Mouse (Mus musculus) hindbrain, embryonic 10.5 days (tissue): ENCODE results near the gene Klhdc10. TPM values are rescaled to one million over a fixed set of nuclear protein-coding genes. Genes with fewer than 3 reads are reported as not detected.
A peak's percentile ranks its signal among the peaks of the same experiment; 100 is the strongest.

ENCODE experiments used
- DNase-seq: peaks from one replicate; pipeline ENCODE4 v3.0.0-alpha.2; 2017; ENCODE audit warnings: low spot score
- H3K27ac ChIP-seq: fragments of 300-500 bp; sonication (generic); 2 replicates; pipeline ENCODE4 v1.5.1; 2016; ENCODE audit warnings: mild to moderate bottlenecking, moderate library complexity
- H3K27me3 ChIP-seq: fragments of 300-500 bp; sonication (generic); 2 replicates; pipeline ENCODE4 v1.6.1; 2016; ENCODE audit warnings: mild to moderate bottlenecking; ENCODE audit not compliant: poor library complexity, insufficient read depth, severe bottlenecking
- H3K36me3 ChIP-seq: fragments of 300-500 bp; sonication (generic); 2 replicates; pipeline ENCODE4 v1.6.1; 2016; ENCODE audit warnings: mild to moderate bottlenecking, moderate library complexity
- H3K4me1 ChIP-seq: fragments of 300-500 bp; sonication (generic); replicated peaks from 2 replicates; pipeline ENCODE4 v1.6.1; 2016; ENCODE audit warnings: mild to moderate bottlenecking
- H3K4me3 ChIP-seq: fragments of 300-500 bp; sonication (generic); 2 replicates; pipeline ENCODE4 v1.5.1; 2016; ENCODE audit warnings: mild to moderate bottlenecking, moderate library complexity
- H3K9me3 ChIP-seq: fragments of 300-500 bp; sonication (generic); 2 replicates; pipeline ENCODE4 v1.6.1; 2016; ENCODE audit warnings: mild to moderate bottlenecking, moderate library complexity
- WGBS: fragments of 180-500 bp; shearing (Covaris S2); methylation state at CpG from one replicate; pipeline ENCODE4 v1.1.7; 2016; 5-methylcytosine and 5-hydroxymethylcytosine counted together
- polyA plus RNA-seq: library from polyadenylated mRNA; unstranded; fragments of >200 nt; fragmentation: Nextera tagmentation; extraction: Ambion mirVana; gene quantifications from 2 replicates; pipeline ENCODE4 v1.2.1, GENCODE M21; 2016

Gene Klhdc10
- polyA plus RNA-seq, 1 experiment from 2014 or later: 29.2 TPM

DNA sequence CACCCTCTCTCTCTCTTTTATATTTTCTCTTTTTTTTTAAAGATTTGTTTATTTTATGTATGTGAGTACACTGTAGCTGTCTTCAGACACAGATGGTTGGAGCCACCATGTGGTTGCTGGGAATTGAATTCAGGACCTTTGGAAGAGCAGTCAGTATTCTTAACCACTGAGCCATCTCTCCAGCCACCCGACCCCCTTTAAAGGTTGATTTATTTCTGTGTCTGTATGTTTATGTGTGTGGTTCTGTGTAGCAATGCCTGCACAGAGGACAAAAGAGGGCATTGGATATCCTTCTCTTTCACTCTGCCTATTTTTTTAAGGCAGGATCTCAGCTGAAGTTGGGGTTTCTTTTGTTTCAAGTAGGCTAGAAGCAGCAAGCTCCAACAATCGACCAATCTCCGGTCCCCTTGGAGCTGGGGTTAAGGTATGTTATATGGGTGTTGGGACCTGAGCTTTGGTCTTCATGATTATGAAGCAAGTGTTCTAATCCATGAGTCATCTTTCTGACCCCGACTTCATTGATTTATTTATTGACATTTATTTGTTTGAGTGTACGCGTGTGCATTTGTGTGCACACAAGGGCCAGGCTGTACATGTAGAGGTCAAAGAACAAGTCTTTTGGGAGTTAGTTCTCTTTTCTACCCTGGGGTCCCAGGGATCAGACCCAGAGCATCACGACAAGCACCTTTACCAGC lies 7.9 kb downstream of the Klhdc10 start:
- Histone ChIP-seq H3K4me3 (no peak overlapping the region), H3K27me3 (no peaks in the 10 kb centered on the region), H3K36me3 (peaks cover 22% of the 10 kb centered on the region), H3K4me1 (no peaks in the 10 kb centered on the region), H3K27ac (no peak overlapping the region), H3K9me3 (no peaks in the 10 kb centered on the region)
- DNase-seq: no peak
- 95% methylated on average over 7 of the region's 7 CpGs for WGBS

DNA sequence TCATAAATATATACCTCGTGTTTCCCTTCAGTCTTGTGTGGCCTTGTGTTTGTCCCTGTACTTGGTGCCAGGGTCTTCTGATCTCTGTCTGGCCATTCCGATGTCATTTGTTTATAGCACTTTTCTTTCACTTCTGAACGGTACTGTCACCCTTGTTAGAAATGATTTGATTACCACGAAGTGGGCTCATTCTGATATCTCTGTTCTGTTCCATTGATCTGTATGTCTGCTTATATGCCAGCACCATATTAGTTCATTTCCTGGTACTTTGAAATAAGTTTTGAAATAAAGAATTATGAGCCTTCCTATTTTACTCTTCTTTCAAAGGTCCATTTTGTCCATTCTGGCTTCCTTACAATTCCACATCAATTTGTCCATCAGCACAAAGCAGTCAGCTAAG lies 9.6 kb downstream of the Klhdc10 start:
- 92% methylated on average over 4 of the region's 4 CpGs for WGBS

DNA sequence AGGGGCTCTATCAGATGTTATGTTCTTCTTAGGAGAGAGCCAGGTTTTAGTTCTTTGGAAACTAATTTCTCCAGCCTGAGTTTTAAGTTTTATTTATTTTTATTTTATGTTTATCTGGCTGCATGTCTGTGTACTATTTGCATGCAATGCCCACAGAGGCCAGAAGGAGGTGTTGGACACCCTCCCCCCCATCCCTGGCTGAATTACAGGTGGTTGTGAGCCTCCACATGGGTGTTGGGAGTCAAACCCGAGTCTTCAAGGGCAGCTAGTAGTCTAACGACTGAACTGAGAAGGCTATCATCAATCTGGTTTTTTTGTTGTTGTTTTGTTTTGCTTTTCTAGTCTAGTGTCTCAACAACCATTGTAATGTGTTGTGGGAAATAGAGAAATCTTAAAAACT lies 14.5 kb downstream of the Klhdc10 start:
- Histone ChIP-seq H3K27ac (no peak overlapping the region), H3K9me3 (no peaks in the 10 kb centered on the region), H3K4me1 (0 out of 2 replicates have a peak, but pooled peaks cover 5% of the 10 kb centered on the region), H3K36me3 (peaks cover 55% of the 10 kb centered on the region), H3K27me3 (no peaks in the 10 kb centered on the region), H3K4me3 (no peak overlapping the region)
- no peak for DNase-seq
- 86% methylated on average over 2 of the region's 2 CpGs for WGBS

More for the DNA sequence above, 9.6 kb downstream of the Klhdc10 start:
- H3K4me1 ChIP-seq: no peaks in the 10 kb centered on the region
- no peak overlapping the region for H3K27ac ChIP-seq
- H3K27me3 ChIP-seq: no peaks in the 10 kb centered on the region
- DNase-seq: no peak
- no peak overlapping the region for H3K4me3 ChIP-seq
- no peaks in the 10 kb centered on the region for H3K9me3 ChIP-seq
- peaks cover 31% of the 10 kb centered on the region for H3K36me3 ChIP-seq

DNA sequence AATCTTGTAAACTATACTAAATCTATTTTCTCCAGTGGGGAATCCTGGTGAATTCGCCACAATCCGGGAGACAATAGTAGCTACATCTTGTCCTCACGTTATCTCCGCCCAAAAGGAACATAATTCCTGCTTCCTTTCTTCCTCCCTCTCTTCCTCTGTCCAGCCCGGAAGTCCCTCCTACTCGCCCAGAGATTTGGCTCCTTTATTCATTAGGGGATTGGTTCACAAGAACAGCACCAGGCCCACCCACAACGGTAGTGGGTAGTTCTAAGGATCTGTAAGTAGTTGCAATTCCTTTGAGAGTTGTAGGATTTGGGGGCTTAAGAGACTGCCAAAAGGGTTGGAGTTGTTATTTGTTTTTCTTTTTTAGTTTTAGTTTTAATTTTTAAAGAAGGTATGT lies 15.1 kb downstream of the Klhdc10 start:
- Histone ChIP-seq H3K4me3 (no peak overlapping the region), H3K27me3 (no peaks in the 10 kb centered on the region), H3K4me1 (0 out of 2 replicates have a peak, but pooled peaks cover 5% of the 10 kb centered on the region), H3K36me3 (peaks cover 61% of the 10 kb centered on the region), H3K27ac (no peak overlapping the region), H3K9me3 (no peaks in the 10 kb centered on the region)
- 88% methylated on average over 7 of the region's 7 CpGs for WGBS
- DNase-seq: no peak

DNA sequence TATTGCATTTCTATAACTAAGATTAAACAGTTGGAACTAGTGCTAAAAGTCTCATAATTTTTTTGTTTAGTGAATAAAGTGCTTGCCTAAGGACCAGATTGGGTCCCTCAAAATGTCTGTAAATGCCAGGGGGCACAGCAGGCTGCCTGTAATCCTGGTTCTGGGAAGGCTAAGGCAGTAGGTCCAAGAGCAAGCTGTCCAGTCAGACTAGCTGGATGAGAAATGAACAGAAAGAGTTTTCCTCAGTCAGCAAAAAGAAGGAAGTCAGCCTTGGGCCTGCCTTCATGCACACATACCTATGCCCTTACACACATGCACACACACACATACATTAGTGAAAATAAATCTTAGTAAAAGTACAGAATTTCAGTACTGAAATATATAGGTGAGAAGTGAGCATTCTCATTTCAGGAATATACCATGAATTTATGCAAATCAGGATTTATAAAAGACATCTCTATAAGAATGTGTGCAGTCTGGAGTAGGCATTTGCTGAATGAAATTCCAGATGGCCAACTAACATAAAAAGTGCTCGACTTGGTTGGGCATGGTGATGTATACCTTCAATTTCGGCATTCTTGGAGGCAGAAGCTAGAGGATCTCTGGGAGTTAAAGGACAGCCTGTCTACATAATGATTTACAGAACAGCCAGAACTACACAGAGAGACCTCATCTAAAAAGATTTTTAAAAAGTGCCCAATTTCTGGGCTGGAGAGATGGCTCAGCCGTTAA lies 31.0 kb downstream of the Klhdc10 start:
- no peak overlapping the region for H3K27ac ChIP-seq
- peaks cover 18% of the 10 kb centered on the region for H3K36me3 ChIP-seq
- no peaks in the 10 kb centered on the region for H3K4me1 ChIP-seq
- H3K9me3 ChIP-seq: no peaks in the 10 kb centered on the region
- WGBS: 86% methylated on average over 3 of the region's 3 CpGs
- H3K27me3 ChIP-seq: no peaks in the 10 kb centered on the region
- DNase-seq: no peak
- H3K4me3 ChIP-seq: no peak overlapping the region

DNA sequence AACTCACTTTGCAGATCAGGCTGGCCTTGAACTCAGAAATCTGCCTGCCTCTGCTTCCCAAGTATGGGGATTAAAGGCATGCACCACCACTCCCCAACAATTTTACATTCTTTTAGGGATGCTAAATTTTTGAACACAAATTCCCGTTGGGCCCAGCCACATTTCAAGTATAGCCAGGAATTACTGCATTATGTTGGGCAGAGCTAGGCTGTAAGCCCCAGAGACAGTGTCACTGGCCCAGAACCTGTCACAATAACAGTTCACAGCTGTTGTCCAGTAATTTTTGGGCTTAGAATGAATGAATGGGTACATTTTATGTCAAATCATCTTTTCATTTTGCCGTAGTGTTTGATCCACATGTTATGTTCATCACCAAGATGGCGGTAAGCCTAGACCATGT lies 34.8 kb downstream of the Klhdc10 start:
- Histone ChIP-seq H3K9me3 (no peaks in the 10 kb centered on the region), H3K27me3 (no peaks in the 10 kb centered on the region), H3K36me3 (peaks cover 39% of the 10 kb centered on the region), H3K4me1 (no peaks in the 10 kb centered on the region), H3K27ac (no peak overlapping the region), H3K4me3 (no peak overlapping the region)
- WGBS: 97% methylated on average over 3 of the region's 3 CpGs
- no peak for DNase-seq

DNA sequence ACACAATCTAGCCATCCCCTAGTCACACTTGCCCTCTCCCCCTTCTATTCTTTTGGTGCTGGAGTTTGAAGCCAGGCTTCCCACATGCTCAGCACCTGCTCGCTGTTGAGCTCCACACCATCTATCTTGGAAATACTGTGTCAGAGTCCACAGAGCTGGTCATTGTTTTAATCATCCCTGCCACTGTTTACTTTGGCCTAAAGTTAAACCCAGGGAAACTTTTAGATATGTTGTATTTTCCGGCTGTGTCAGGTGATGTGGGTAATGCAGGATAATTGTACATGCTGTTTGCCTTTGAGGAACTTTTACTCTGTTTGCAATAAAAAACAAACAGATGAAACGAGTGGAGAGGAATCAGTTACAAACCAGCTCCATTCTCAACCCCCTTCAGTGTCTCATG lies 35.4 kb downstream of the Klhdc10 start:
- peaks cover 42% of the 10 kb centered on the region for H3K36me3 ChIP-seq
- H3K4me1 ChIP-seq: no peaks in the 10 kb centered on the region
- H3K27me3 ChIP-seq: no peaks in the 10 kb centered on the region
- no peak overlapping the region for H3K4me3 ChIP-seq
- H3K27ac ChIP-seq: no peak overlapping the region
- no peaks in the 10 kb centered on the region for H3K9me3 ChIP-seq
- WGBS: 88% methylated on average over 3 of the region's 3 CpGs
- no peak for DNase-seq

DNA sequence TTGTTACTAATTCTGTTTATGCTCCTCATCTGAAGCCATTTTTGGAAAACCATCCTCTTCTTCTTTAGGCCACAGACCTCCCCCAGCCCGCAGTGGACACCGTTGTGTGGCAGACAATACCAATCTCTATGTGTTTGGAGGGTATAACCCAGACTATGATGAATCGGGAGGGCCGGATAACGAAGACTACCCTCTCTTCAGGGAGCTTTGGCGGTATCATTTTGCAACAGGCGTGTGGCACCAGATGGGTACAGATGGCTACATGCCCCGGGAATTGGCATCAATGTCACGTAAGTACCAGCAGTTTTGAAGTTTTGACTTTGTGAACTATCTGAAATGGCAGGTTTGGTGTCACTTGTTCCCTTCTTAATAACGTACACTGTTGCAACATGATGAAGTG lies 37.9 kb downstream of the Klhdc10 start:
- no peaks in the 10 kb centered on the region for H3K27me3 ChIP-seq
- H3K36me3 ChIP-seq: peaks cover 56% of the 10 kb centered on the region
- H3K4me3 ChIP-seq: no peak overlapping the region
- no peaks in the 10 kb centered on the region for H3K9me3 ChIP-seq
- DNase-seq: no peak
- WGBS: 97% methylated on average over 10 of the region's 10 CpGs
- no peak overlapping the region for H3K27ac ChIP-seq
- no peaks in the 10 kb centered on the region for H3K4me1 ChIP-seq

DNA sequence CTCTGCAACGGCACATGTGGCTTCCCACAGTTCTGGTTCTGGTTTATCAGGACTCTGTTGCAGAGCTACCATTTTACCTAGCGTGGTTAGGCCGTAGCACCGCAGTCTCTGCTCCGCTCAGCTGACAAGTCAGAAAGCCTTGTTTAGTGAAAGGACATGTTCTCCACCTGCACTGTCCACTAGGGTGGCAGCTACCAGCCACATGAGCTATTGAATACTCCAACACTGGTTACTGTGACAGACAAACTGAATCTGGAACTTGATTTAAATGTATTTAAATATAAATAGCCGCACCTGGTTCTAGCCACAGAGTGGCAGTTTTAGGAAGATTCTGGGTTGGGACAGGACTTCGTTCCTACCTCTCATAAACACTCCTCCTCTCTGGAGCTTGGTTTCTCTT lies 55.3 kb downstream of the Klhdc10 start:
- H3K27me3 ChIP-seq: no peaks in the 10 kb centered on the region; the same call in 1 of the 2 replicates
- no peak for DNase-seq
- H3K27ac ChIP-seq: no peak overlapping the region
- peaks cover 30% of the 10 kb centered on the region for H3K4me1 ChIP-seq
- H3K36me3 ChIP-seq: peaks cover 45% of the 10 kb centered on the region
- H3K4me3 ChIP-seq: no peak overlapping the region
- 95% methylated on average over 7 of the region's 7 CpGs for WGBS
- no peaks in the 10 kb centered on the region for H3K9me3 ChIP-seq

DNA sequence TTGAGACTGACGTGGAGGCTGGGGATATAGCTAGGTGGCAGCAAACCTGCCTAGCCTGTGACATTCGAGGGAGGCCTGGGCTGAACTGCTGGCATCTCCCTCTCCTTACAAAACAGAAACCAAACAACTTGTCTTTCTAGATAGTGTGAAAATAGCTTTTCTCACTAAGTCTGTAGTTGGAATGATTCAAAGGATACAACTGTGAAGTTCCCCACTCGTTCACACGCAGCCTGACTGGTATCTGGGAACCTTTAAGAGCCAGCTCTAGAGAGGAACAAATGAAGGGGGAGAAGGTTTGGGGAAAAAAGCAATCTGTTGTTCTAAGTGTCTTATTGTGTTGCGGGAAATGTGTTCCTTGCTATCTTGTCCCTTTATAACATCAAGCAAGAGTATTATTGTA lies 57.0 kb downstream of the Klhdc10 start:
- no peak for DNase-seq
- Histone ChIP-seq H3K4me1 (peaks cover 37% of the 10 kb centered on the region), H3K4me3 (no peak overlapping the region), H3K36me3 (peaks cover 28% of the 10 kb centered on the region), H3K27me3 (no peaks in the 10 kb centered on the region; the same call in 1 of the 2 replicates), H3K27ac (peak overlapping the region; percentile 95), H3K9me3 (no peaks in the 10 kb centered on the region)
- 88% methylated on average over 5 of the region's 5 CpGs for WGBS

DNA sequence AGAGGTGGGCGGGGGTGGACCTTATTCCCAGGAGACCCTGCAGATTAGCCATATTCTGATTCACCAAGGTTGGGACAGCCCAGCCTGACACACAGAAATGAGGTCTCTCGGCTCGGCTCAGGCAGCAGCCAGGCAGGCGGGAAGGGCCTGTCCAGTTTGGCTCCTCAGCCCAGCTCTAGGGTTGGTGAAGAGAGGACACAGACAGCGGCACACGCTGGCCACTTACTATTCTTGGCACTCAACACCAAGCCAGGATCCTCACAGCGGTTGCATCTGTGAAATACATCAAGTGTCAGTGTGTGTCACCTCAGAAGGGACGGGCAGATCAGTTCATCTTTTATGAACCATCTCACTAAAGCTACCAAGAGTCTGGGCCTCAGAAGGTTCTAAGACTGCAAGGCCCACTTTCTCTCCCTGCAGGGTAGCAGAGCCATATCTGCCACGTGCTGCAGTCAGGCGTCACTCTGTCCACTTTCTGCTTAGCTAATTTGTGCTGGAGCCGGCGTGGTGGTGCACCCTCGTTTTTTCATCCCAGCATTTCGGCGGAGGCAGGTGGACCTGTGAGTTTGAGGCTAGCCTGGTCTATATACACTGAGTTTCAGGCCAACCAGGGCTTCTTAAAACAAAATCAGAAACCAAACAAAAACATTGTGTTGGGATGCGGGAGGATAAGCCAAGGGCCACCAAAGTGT lies 57.5 kb downstream of the Klhdc10 start:
- peaks cover 37% of the 10 kb centered on the region for H3K4me1 ChIP-seq
- peak overlapping the region; percentile 59 for H3K4me3 ChIP-seq
- no peaks in the 10 kb centered on the region for H3K9me3 ChIP-seq
- 77% methylated on average over 16 of the region's 16 CpGs for WGBS
- DNase-seq: no peak
- no peaks in the 10 kb centered on the region; the same call in 1 of the 2 replicates for H3K27me3 ChIP-seq
- peaks cover 23% of the 10 kb centered on the region for H3K36me3 ChIP-seq
- peak overlapping the region; percentile 95 for H3K27ac ChIP-seq

DNA sequence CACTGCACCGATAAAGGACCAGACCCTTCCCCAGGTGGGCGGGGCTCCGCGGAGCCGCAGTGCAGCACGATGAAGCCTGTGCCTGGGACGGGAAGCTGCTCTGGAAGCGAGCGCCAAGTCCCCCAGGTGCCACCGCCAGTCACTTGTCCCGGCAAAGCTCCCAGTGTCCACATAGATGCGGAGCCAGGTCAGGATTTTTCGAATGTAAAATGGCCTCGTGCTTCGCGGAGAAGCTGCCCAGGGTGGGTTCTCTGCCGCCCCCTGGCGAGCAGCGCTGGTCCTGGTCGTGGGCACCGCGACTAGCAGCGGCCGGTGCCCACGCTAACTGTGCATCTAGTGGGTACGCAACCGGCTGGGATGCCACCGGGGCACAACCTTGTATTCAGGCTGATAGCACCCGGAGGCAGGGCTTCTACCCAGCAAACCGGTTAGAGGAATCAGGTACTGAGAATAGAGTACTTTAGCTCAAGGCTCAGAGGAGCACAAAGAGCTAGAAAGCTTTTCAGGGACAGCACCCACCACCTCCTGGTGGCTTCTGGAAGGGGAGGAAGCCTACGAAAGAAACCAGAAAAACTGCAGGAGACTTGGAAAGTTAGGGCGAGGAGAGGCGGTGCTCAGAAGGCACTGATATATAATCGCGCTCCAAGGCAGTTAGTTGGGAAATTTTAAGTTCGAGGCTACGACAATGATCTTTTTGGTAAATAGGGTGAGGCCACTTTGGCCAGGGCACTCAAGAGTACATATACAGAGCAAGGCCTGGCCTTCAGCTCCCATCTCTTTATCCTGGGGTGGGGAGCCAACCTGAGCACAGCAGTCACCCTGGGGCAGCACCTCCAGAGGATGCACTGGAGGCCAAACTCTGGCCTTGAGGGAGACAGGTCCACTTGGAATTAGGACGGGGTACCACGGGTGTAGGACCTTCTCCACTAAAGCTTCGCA lies 58.4 kb downstream of the Klhdc10 start:
- peaks cover 43% of the 10 kb centered on the region for H3K4me1 ChIP-seq

More for the DNA sequence above, 58.4 kb downstream of the Klhdc10 start:
- H3K4me3 ChIP-seq: peak overlapping the region; percentile 59
- peak overlapping the region; percentile 95 for H3K27ac ChIP-seq
- peaks cover 5% of the 10 kb centered on the region; the same call in 1 of the 2 replicates for H3K27me3 ChIP-seq
- peaks cover 14% of the 10 kb centered on the region for H3K36me3 ChIP-seq
- peak; percentile 86 for DNase-seq
- no peaks in the 10 kb centered on the region for H3K9me3 ChIP-seq
- WGBS: 5% methylated on average over 40 of the region's 40 CpGs
